Mouse (Mus musculus) cerebellum, adult (tissue): ENCODE measurements around the gene Prkar1a.

ENCODE experiments used
- ATAC-seq: cut with Nextera tagmentation; 2 replicates; pipeline ENCODE4 v1.9.2; 2017; ENCODE audit warnings: mild to moderate bottlenecking, moderate library complexity, mixed read lengths; ENCODE audit not compliant: insufficient number of reproducible peaks, low FRiP score, low TSS enrichment

The Prkar1a gene

GRCm38 (mm10) chr11:109671136-109672020 lies 22.2 kb downstream of the Prkar1a start:
- no peak for ATAC-seq

- no peak for ATAC-seq
Measured at GRCm38 (mm10) chr11:109672021-109672324, 22.8 kb downstream of the Prkar1a start.

- ATAC-seq: no peak
Measured at GRCm38 (mm10) chr11:109672396-109672795, 23.2 kb downstream of the Prkar1a start.

GRCm38 (mm10) chr11:109672881-109673739 lies 23.9 kb downstream of the Prkar1a start:
- ATAC-seq: no peak

- no peak for ATAC-seq
Measured at GRCm38 (mm10) chr11:109673741-109674140, 24.5 kb downstream of the Prkar1a start.

GRCm38 (mm10) chr11:109674542-109674941 lies 25.3 kb downstream of the Prkar1a start:
- ATAC-seq: no peak

- ATAC-seq: no peak
Measured at GRCm38 (mm10) chr11:109675208-109675607, 26.0 kb downstream of the Prkar1a start.

- no peak for ATAC-seq
Measured at GRCm38 (mm10) chr11:109675771-109676170, 26.6 kb downstream of the Prkar1a start.

GRCm38 (mm10) chr11:109676621-109677373 lies 27.6 kb downstream of the Prkar1a start:
- ATAC-seq: no peak

GRCm38 (mm10) chr11:109678291-109678690 lies 29.1 kb downstream of the Prkar1a start:
- ATAC-seq: no peak

- ATAC-seq: no peak
Measured at GRCm38 (mm10) chr11:109680934-109681333, 31.7 kb downstream of the Prkar1a start.

- no peak for ATAC-seq
Measured at GRCm38 (mm10) chr11:109681556-109681955, 32.4 kb downstream of the Prkar1a start.

GRCm38 (mm10) chr11:109682221-109682620 lies 33.0 kb downstream of the Prkar1a start:
- no peak for ATAC-seq

GRCm38 (mm10) chr11:109689539-109689938 lies 40.3 kb downstream of the Prkar1a start:
- no peak for ATAC-seq

- ATAC-seq: no peak
Measured at GRCm38 (mm10) chr11:109692737-109693136, 43.5 kb downstream of the Prkar1a start.

GRCm38 (mm10) chr11:109696519-109696918 lies 47.3 kb downstream of the Prkar1a start:
- ATAC-seq: no peak

- no peak for ATAC-seq
Measured at GRCm38 (mm10) chr11:109697089-109697643, 48.0 kb downstream of the Prkar1a start.

GRCm38 (mm10) chr11:109698740-109699139 lies 49.5 kb downstream of the Prkar1a start:
- no peak for ATAC-seq

- ATAC-seq: no peak
Measured at GRCm38 (mm10) chr11:109699784-109700183, 50.6 kb downstream of the Prkar1a start.

- no peak for ATAC-seq
Measured at GRCm38 (mm10) chr11:109700761-109701160, 51.6 kb downstream of the Prkar1a start.
